ENCODE assay signal across 9 mouse cellular contexts in the genomic region with DNA sequence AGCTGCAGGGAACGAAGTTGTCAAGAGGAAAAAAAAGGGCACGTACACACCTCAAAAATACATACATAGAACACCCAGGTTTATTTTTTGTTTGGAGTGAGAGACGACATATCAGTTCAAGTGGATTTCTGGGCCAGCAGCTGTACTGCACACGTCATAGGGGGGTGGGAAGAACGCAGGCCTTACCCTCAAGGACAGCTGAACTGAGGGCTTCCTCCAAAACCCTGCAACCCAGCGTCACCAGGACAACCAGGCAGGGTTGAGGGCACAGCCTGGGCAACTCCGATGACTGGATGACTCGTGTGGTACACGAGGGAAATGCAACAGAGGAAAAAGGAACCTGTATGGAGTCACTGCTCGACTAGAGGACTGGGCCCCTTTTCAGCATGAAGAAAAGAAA. TPM values are rescaled to one million over a fixed set of nuclear protein-coding genes. Genes with fewer than 3 reads are reported as not detected.
DNase-seq lines count a peak whose midpoint lies in the region; ATAC-seq lines count a peak whose summit lies in the region.
"Had no signal": no experiment of that assay in that cellular context is flagged by ENCODE, and none has a peak within 500 bp of the region (broad histone marks: within the 10 kb centered on the region; RNA-seq: fewer than 3 reads in every experiment).

No protein-coding gene starts in this region.

- no peaks in the 10 kb centered on the region for H3K27me3 ChIP-seq in heart, embryonic 12.5 days (replicated peaks)

- H3K4me1 ChIP-seq in heart, embryonic 12.5 days (replicated peaks) = peaks cover 88% of the 10 kb centered on the region

- ATAC-seq in CD4-positive, CD25-positive, alpha-beta regulatory T cell, adult 4 months = peak; percentile 60
- peak; percentile 56; the same call in 1 of the 2 replicates for ATAC-seq in heart, embryonic 12.5 days (ENCODE audit: insufficient number of reproducible peaks, low FRiP score)
- 0 out of 2 replicates have a peak, but pooled peaks have one; percentile 24 for ATAC-seq in megakaryocyte-erythroid progenitor cell, adult 5-6 weeks (replicated peaks; ENCODE audit: low FRiP score, low TSS enrichment, poor library complexity, severe bottlenecking)

- peak; percentile 90 for DNase-seq in adrenal gland, adult 8-10 months
- DNase-seq in right cerebral cortex, postnatal 14 days = no peak
- DNase-seq in gastrocnemius, postnatal 36 days = no peak
- no peak for DNase-seq in layer of hippocampus, adult 9-11 months
- no peak for DNase-seq in urinary bladder, postnatal 36 days (ENCODE audit: low spot score in 2 of 2)

- no peak overlapping the region for H3K9ac ChIP-seq in heart, embryonic 12.5 days
- H3K9ac ChIP-seq: liver, embryonic 14.5 days had no signal

- 24% methylated on average over 9 of the region's 10 CpGs for WGBS in heart, embryonic 12.5 days

- H3K9me3 ChIP-seq in heart, embryonic 12.5 days (replicated peaks) = no peaks in the 10 kb centered on the region

- intact Hi-C loops in gastrocnemius, postnatal 36 days (cut with DNase I) = no loop called here

- peak overlapping the region; percentile 85 for H3K27ac ChIP-seq in heart, embryonic 12.5 days (ENCODE audit: poor library complexity, severe bottlenecking)
- H3K27ac ChIP-seq: liver, embryonic 14.5 days had no signal

- peak overlapping the region; percentile 22 for H3K4me2 ChIP-seq in heart, embryonic 12.5 days

- no peak overlapping the region for H3K4me3 ChIP-seq in heart, embryonic 12.5 days

- peaks cover 28% of the 10 kb centered on the region for H3K36me3 ChIP-seq in heart, embryonic 12.5 days

RNA-seq across cellular contexts. Expression of a gene that starts 25.9 kb away (rescaled TPM):
- 10 to 100 TPM; 23.8 to 31.3 TPM for polyA plus RNA-seq in CD4-positive, CD25-positive, alpha-beta regulatory T cell, adult 4 months (2017; shearing (Covaris generic))
- 100 to 1,000 TPM; 158 to 319 (median 228) TPM for total RNA-seq in adrenal gland, adult 8-10 months (2022)
- 18.7 and 20.5 TPM in 2 replicates for polyA plus RNA-seq in heart, embryonic 12.5 days (2016; fragmentation: Nextera tagmentation; extraction: Ambion mirVana)
- 89.1 and 92.4 TPM in 2 replicates for total RNA-seq in megakaryocyte-erythroid progenitor cell, adult 5-6 weeks (2014; fragmentation: Nextera tagmentation)
- total RNA-seq in megakaryocyte-erythroid progenitor cell, adult 5-6 weeks (2017) = 111 and 162 TPM in 2 replicates
- total RNA-seq in gastrocnemius, postnatal 36 days (2021) = 100 to 1,000 TPM; 178 to 179 TPM
